9 mouse cellular contexts compared by ENCODE assay signal in genomic region chr9:99435619-99436181, GRCm38 (mm10). TPM values are rescaled to one million over a fixed set of nuclear protein-coding genes. Genes with fewer than 3 reads are reported as not detected.
DNase-seq lines count a peak whose midpoint lies in the region; ATAC-seq lines count a peak whose summit lies in the region.
"Had no signal": no experiment of that assay in that cellular context is flagged by ENCODE, and none has a peak within 500 bp of the region (broad histone marks: within the 10 kb centered on the region; RNA-seq: fewer than 3 reads in every experiment).

No protein-coding gene starts in this region.

- peak overlapping the region; percentile 84 for H3K4me3 ChIP-seq in forebrain, embryonic 13.5 days
- H3K4me3 ChIP-seq in hindbrain, embryonic 14.5 days (replicated peaks; ENCODE audit: low read length): peak overlapping the region; percentile 80
- peak overlapping the region; percentile 64 for H3K4me3 ChIP-seq in liver, embryonic 13.5 days (replicated peaks)
- H3K4me3 ChIP-seq in neural tube, embryonic 12.5 days: peak overlapping the region; percentile 82

- ATAC-seq in forebrain, embryonic 13.5 days: peak; percentile 48
- ATAC-seq in hindbrain, embryonic 14.5 days (ENCODE audit: low FRiP score): peak; percentile 29
- ATAC-seq in liver, embryonic 13.5 days (ENCODE audit: low read depth): no peak
- peak; percentile 60 for ATAC-seq in neural tube, embryonic 12.5 days (ENCODE audit: low FRiP score, low read depth)
- ATAC-seq in CD4-positive, CD25-positive, alpha-beta regulatory T cell, adult 4 months: no peak

- peaks cover 18% of the 10 kb centered on the region for H3K27me3 ChIP-seq in forebrain, embryonic 13.5 days
- H3K27me3 ChIP-seq in hindbrain, embryonic 14.5 days (ENCODE audit: control insufficient read depth, insufficient read depth, low read length): peaks cover 15% of the 10 kb centered on the region; the same call in 1 of the 2 replicates
- H3K27me3 ChIP-seq in liver, embryonic 13.5 days: peaks cover 66% of the 10 kb centered on the region
- peaks cover 17% of the 10 kb centered on the region for H3K27me3 ChIP-seq in neural tube, embryonic 12.5 days (replicated peaks)

- H3K9me3 ChIP-seq in forebrain, embryonic 13.5 days (replicated peaks): no peaks in the 10 kb centered on the region
- no peaks in the 10 kb centered on the region for H3K9me3 ChIP-seq in hindbrain, embryonic 14.5 days (ENCODE audit: control insufficient read depth, low read length)
- no peaks in the 10 kb centered on the region for H3K9me3 ChIP-seq in liver, embryonic 13.5 days (replicated peaks)
- H3K9me3 ChIP-seq in neural tube, embryonic 12.5 days: no peaks in the 10 kb centered on the region

- peak overlapping the region; percentile 93 for H3K9ac ChIP-seq in forebrain, embryonic 13.5 days
- peak overlapping the region; percentile 91 for H3K9ac ChIP-seq in hindbrain, embryonic 14.5 days
- H3K9ac ChIP-seq in liver, embryonic 13.5 days: peak overlapping the region; percentile 70
- peak overlapping the region; percentile 87 for H3K9ac ChIP-seq in neural tube, embryonic 12.5 days

- no peaks in the 10 kb centered on the region for H3K36me3 ChIP-seq in forebrain, embryonic 13.5 days (ENCODE audit: poor library complexity, severe bottlenecking)
- no peaks in the 10 kb centered on the region for H3K36me3 ChIP-seq in hindbrain, embryonic 14.5 days (replicated peaks; ENCODE audit: control insufficient read depth, insufficient read depth)
- H3K36me3 ChIP-seq in liver, embryonic 13.5 days: no peaks in the 10 kb centered on the region
- no peaks in the 10 kb centered on the region for H3K36me3 ChIP-seq in neural tube, embryonic 12.5 days

- H3K4me1 ChIP-seq in forebrain, embryonic 13.5 days: peaks cover 45% of the 10 kb centered on the region
- peaks cover 27% of the 10 kb centered on the region for H3K4me1 ChIP-seq in hindbrain, embryonic 14.5 days (replicated peaks; ENCODE audit: control insufficient read depth, insufficient read depth, low read length)
- peaks cover 32% of the 10 kb centered on the region for H3K4me1 ChIP-seq in liver, embryonic 13.5 days (replicated peaks)
- peaks cover 23% of the 10 kb centered on the region for H3K4me1 ChIP-seq in neural tube, embryonic 12.5 days

- peak; percentile 52 for DNase-seq in layer of hippocampus, adult 11-12 months (ENCODE audit: low spot score)
- DNase-seq in layer of hippocampus, postnatal 36 days: no peak
- peak; percentile 78 for DNase-seq in adrenal gland, postnatal 14 days
- DNase-seq in hindbrain, embryonic 14.5 days (ENCODE audit: low spot score): peak; percentile 72
- no peak for DNase-seq in liver, embryonic 13.5 days

- 9% methylated on average over 16 of the region's 16 CpGs for WGBS in forebrain, embryonic 13.5 days
- 8% methylated on average over 16 of the region's 16 CpGs for WGBS in hindbrain, embryonic 14.5 days
- 35% methylated on average over 16 of the region's 16 CpGs for WGBS in liver, embryonic 13.5 days (ENCODE audit: insufficient replicate concordance)
- WGBS in neural tube, embryonic 12.5 days: 18% methylated on average over 16 of the region's 16 CpGs

- peak overlapping the region; percentile 79 for H3K4me2 ChIP-seq in forebrain, embryonic 13.5 days
- peak overlapping the region; percentile 72 for H3K4me2 ChIP-seq in hindbrain, embryonic 14.5 days (replicated peaks)
- H3K4me2 ChIP-seq in liver, embryonic 13.5 days: peak overlapping the region; percentile 77
- H3K4me2 ChIP-seq in neural tube, embryonic 12.5 days (replicated peaks): peak overlapping the region; percentile 86

- H3K27ac ChIP-seq in forebrain, embryonic 13.5 days: peak overlapping the region; percentile 78
- H3K27ac ChIP-seq in hindbrain, embryonic 14.5 days: peak overlapping the region; percentile 87
- no peak overlapping the region for H3K27ac ChIP-seq in liver, embryonic 13.5 days
- no peak overlapping the region for H3K27ac ChIP-seq in neural tube, embryonic 12.5 days

RNA-seq across cellular contexts. Expression of gene Mras, which starts 1.5 kb away (rescaled TPM):
- total RNA-seq in layer of hippocampus, postnatal 36 days (2021): 100 to 1,000 TPM; 132 to 154 TPM
- 39.2 and 40.7 TPM in 2 replicates for total RNA-seq in adrenal gland, postnatal 14 days (2021)
- 43.4 and 44.8 TPM in 2 replicates for polyA plus RNA-seq in forebrain, embryonic 13.5 days (2015; fragmentation: Nextera tagmentation; extraction: Ambion mirVana)
- polyA plus RNA-seq in hindbrain, embryonic 14.5 days (2014; fragmentation: Nextera tagmentation; extraction: Ambion mirVana): 55.3 and 62.9 TPM in 2 replicates
- 3.2 and 5.5 TPM in 2 replicates for polyA plus RNA-seq in liver, embryonic 13.5 days (2015; fragmentation: Nextera tagmentation; extraction: Ambion mirVana)
- 27.5 and 30.7 TPM in 2 replicates for polyA plus RNA-seq in neural tube, embryonic 12.5 days (2016; fragmentation: Nextera tagmentation; extraction: Ambion mirVana)
- polyA plus RNA-seq in CD4-positive, CD25-positive, alpha-beta regulatory T cell, adult 4 months (2017; shearing (Covaris generic)): not detected
- total RNA-seq: MEL had no signal

RNA-seq across cellular contexts. Expression of gene Nme9, which starts 15.6 kb away (rescaled TPM):
- under 1 TPM in 1 of 2 experiments, not detected in 1; 0.42 TPM for total RNA-seq in layer of hippocampus, postnatal 36 days (2021)
- total RNA-seq in adrenal gland, postnatal 14 days (2021): not detected in 2 replicates
- polyA plus RNA-seq in forebrain, embryonic 13.5 days (2015; fragmentation: Nextera tagmentation; extraction: Ambion mirVana): 0.56 and 0.72 TPM in 2 replicates
- polyA plus RNA-seq in hindbrain, embryonic 14.5 days (2014; fragmentation: Nextera tagmentation; extraction: Ambion mirVana): 0.61 and 1.5 TPM in 2 replicates
- not detected in 2 replicates for polyA plus RNA-seq in liver, embryonic 13.5 days (2015; fragmentation: Nextera tagmentation; extraction: Ambion mirVana)
- polyA plus RNA-seq in neural tube, embryonic 12.5 days (2016; fragmentation: Nextera tagmentation; extraction: Ambion mirVana): not detected in 2 replicates
- polyA plus RNA-seq in CD4-positive, CD25-positive, alpha-beta regulatory T cell, adult 4 months (2017; shearing (Covaris generic)): not detected

Comparison
In these comparisons a context has a peak if more than half of its experiments do, and no peak if none do; other contexts are left out.
1. DNase-seq: peak in layer of hippocampus, adult 11-12 months (single experiment), adrenal gland, postnatal 14 days (single experiment) and hindbrain, embryonic 14.5 days (single experiment); none in layer of hippocampus, postnatal 36 days (0 of 2) and liver, embryonic 13.5 days (single experiment).
2. ATAC-seq: peak in forebrain, embryonic 13.5 days (single experiment), hindbrain, embryonic 14.5 days (single experiment) and neural tube, embryonic 12.5 days (single experiment); none in liver, embryonic 13.5 days (single experiment) and CD4-positive, CD25-positive, alpha-beta regulatory T cell, adult 4 months (single experiment).
3. H3K27ac ChIP-seq: peak in forebrain, embryonic 13.5 days (single experiment) and hindbrain, embryonic 14.5 days (single experiment); none in liver, embryonic 13.5 days (single experiment) and neural tube, embryonic 12.5 days (single experiment).
4. Peak in every context shown above with its lines, with median percentiles within 50 percentile points of each other: H3K4me2 ChIP-seq, H3K4me3 ChIP-seq and H3K9ac ChIP-seq.